Mouse (Mus musculus) layer of hippocampus, adult 18-20 months (tissue): ENCODE measurements at regions not wholly inside any gene's neighbourhood (a gene's known extent, or its start where the extent isn't known, plus 50 kb on each side); places are given as distances from the start of the nearest gene placed in this dataset.

ENCODE experiments used
- DNase-seq, 2 experiments: peaks; one replicate each; pipeline ENCODE4 v3.0.0; 2022; ENCODE audit warnings: low spot score in 2 of 2

DNA sequence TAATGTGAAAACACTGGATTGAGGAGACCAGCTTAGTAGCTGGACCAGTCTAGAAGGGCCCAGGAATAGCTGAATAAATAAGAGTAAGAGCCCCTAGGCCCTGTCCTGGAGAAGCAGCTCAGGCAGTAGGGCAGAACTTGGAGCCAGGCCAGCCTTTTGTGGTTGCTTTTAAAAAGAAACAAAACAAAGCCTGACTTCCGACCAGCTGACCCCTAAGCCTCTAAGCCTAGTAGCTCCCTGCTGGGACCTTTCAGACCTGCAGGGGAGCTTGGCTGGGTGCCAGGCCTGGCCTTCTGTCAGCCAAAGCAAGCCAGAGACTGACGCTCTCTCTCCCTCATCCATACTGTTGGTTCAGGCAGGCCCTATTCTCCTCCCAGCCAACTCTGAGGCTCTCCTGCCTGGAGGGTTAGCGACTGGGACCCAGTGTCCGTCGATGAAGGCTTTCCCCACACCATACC, 1183.7 kb upstream of the A1bg start:
- DNase-seq: peak; percentile 17 to 68

GRCm38 (mm10) chr15:62105483-62105882, 1182.7 kb upstream of the A1bg start:
- no peak for DNase-seq

DNA sequence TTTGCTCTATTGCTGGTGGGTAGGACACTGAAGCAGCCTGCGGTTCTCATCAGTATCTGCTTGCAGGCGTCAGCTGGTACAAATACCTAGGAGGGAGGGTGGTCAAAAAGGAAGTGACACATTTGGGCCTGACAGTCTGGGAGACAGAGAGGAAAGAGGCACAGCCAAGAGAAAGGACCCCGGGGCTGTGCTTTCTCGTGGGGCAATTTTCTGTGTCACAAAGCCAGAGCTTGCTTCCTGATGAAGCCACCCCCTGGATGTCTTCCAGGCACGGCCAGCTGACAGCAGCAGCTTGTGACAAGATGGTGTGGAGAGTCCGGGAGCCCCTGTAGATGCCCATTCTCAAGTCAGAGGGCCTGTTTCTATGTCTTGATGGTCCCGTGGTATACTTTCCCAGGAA, 1181.8 kb upstream of the A1bg start:
- DNase-seq: peak; percentile 13 to 30

- no peak for DNase-seq
Observed at GRCm38 (mm10) chr15:62099683-62100082, 1176.9 kb upstream of the A1bg start.

DNA sequence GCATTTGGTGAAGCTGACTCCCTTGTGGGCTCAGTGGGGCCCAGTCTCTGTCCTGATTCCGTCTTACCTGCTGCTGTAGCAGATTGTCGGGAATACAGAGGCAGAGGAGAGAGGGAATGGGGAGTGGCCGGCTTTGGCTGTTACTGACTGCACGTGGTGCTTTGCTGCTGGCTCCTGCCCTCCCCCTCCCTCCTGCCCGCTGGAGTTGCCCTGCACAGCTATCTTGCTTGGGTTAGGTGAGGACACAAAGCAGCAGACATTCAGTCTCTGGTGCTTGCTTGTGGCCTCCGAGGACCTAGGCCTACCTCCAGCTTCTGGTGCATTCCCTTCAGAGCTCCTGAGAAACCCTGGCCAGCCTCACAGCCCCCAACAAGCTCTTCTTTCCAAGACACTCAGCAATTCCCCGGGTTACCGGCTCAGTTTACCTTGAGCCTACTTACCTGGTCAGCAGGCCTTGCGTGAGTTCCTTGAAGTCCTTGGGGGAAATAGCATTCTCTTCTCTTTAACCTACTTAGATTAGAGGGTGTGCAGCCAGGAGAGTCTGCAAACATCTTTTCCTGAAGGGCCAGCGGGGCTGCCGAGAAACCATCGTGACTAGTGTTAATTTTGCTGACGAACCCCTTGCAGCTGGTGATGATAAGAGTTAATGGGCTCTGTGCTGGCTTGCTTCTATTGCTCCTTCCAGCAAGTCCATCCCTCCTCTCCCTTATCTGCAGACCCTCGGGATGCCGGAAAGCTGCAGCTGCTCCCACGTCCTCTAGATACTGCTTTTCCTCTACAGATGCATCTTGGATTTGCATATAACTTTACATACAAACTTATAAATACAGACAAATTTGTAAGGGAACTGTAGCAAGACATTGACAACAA, 1176.2 kb upstream of the A1bg start:
- DNase-seq: no peak

GRCm38 (mm10) chr15:62096778-62097177, 1174.0 kb upstream of the A1bg start:
- no peak for DNase-seq

DNA sequence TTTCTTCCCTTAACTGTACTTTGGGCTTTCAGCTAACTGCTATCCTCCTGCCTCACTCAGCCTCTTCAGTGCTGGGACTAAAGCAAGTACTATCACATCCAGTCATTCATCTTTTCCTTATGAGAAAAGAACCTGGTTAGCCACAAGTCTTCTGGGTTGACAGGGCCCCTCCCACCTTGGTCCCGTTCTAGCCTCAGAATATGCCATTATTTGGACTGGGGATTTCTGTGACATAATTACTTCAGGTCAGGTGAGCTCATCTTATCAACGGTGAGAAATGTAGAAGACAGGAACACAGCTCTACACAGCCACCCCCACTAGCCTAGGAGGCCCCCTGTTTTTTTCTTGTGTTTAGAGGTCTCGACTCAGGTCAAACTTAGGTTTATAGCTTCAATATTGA, 1172.4 kb upstream of the A1bg start:
- DNase-seq: no peak

DNA sequence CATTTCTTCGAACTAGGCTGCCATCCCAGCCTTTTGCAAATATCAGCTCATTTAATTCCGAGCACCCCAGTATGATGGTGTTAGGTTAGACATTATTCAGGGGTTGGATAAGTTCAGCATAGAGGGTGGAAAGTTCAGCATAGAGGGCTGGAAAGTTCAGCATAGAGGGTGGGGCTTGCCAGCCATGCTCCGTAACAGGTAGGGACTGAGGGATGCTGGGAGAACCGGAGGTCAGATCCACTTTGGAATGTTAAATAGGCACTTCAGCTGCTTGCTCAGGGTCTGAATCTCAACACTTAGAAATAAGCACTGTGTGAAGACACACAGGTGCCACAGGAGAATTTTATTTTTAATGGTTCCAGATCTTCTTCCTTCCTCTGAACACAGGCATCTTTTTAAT, 1170.9 kb upstream of the A1bg start:
- DNase-seq: no peak

DNA sequence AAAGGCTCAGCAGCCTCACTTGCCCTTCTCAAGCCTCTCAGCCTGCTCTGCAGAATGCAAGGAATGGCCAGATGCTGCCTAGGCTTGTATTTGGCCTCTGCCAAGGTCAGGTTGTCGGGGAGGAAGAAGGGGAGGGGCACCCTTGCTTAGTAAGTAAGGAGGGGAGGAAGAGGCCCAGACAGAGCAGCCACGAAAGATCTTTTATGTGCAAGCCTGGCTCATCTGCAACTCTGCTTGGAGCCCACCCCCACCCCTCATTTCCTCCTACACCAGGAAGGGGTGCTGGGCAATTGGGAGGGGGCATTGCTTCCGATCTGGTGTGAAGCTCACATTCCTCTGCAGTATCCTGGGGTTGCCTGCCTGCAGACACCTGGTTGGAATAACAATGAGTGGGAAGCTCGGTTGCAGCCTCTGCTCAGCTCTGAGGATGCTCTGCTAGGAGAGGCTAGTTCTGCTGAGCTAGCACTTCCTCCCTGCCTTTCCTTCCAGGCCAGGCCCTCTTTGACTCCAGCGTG, 1169.9 kb upstream of the A1bg start:
- DNase-seq: no peak

- DNase-seq: no peak
Observed at GRCm38 (mm10) chr15:62091746-62092659, 1169.2 kb upstream of the A1bg start.

- DNase-seq: no peak
Observed at GRCm38 (mm10) chr15:62091144-62091543, 1168.3 kb upstream of the A1bg start.

DNA sequence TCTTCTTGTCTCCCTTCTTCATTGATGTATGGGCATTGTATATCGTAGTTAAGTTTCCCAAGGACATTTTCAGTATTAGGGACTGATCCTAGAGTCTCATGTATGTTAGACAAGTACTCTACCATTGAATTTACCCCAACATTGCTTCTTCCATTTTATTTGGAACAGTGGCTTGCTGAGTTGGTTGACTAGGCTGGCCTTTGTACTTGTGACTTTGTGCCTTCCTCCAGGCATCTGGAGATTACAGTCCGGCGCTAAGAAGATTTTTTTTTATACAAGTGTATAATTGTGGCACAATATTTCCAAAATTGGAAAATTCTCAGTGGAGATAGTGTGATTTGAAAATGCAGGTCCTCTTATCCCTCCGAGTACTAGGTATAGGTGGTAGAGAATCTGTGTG, 1165.5 kb upstream of the A1bg start:
- no peak for DNase-seq

GRCm38 (mm10) chr15:62087755-62088154, 1164.9 kb upstream of the A1bg start:
- DNase-seq: no peak

- no peak for DNase-seq
Observed at GRCm38 (mm10) chr15:62086037-62086436, 1163.2 kb upstream of the A1bg start.

DNA sequence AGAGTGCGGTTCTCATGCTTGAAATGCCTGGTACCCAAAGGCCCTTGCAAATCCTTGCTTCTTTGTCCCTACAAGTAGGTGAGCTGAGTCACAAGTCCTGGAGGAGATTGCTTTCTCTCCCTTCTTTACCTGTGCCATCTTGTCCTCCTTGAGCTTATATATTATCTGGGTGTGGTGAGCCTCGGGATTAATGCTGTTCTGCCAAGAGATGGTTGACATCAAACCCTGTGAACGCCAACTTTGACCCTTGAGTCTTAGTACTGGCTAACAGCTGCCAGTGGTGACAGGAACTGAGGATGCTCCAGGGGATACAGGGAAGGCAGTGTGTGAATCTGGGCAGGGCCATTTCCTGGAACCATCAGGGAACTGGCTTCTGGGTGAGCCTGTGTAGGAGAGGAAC, 1160.5 kb upstream of the A1bg start:
- DNase-seq: no peak

DNA sequence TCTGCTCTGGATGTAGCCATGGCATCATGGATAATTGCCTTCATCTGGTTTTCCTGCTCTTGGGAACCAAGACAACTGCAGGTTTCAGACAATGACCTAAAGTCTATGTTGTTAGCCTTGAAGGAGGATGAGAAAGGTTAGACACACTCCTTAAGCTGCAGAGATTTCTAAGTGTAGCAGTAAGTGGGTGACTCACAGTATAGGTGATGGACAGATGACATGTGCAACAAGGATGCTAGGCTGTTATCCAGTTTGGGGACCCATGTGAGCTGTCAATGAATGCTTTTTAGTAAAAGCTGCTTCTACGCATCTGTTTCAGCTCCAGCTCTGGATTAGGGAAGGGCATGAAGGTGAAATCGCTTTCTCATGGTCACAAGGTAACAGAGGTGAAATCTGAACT, 1159.7 kb upstream of the A1bg start:
- DNase-seq: no peak

GRCm38 (mm10) chr15:62079155-62080109, 1156.6 kb upstream of the A1bg start:
- DNase-seq: peak; percentile 31 to 70

GRCm38 (mm10) chr15:62076552-62077234, 1153.9 kb upstream of the A1bg start:
- DNase-seq: no peak

GRCm38 (mm10) chr15:62074735-62075134, 1151.9 kb upstream of the A1bg start:
- no peak for DNase-seq

GRCm38 (mm10) chr15:62073595-62073994, 1150.8 kb upstream of the A1bg start:
- DNase-seq: no peak
